Mouse (Mus musculus) erythroblast, embryonic 14.5 days (primary cell): ENCODE measurements around the gene Olfr195.

ENCODE experiments used
- GATA1 ChIP-seq: IDR thresholded peaks from 2 replicates; pipeline ENCODE4 v1.6.1; 2012; ENCODE audit warnings: low read length, inconsistent platforms, mixed read lengths
- TAL1 ChIP-seq: IDR thresholded peaks from 3 replicates; pipeline ENCODE4 v1.6.1; 2012; ENCODE audit warnings: low read length, inconsistent platforms, mixed read lengths

GRCm38 (mm10) chr16:59151996-59152395 lies 5.2 kb downstream of the Olfr195 start:
- TF ChIP-seq GATA1 (no peak), TAL1 (no peak)
